Mouse (Mus musculus) ovary, postnatal 14 days (tissue): Measurements from ENCODE around the gene Gm45808.
"Not testable (repeated sequence)": the region's sequence is repeated elsewhere in the genome, so short reads cannot be mapped to it uniquely, and the experiment has no call there.

Experiments used
- DNase-seq: peaks from one replicate; pipeline ENCODE4 v3.0.0; 2022; ENCODE audit warnings: low spot score

Gm45808 gene

GRCm38 (mm10) chr7:45509181-45509882, 22.7 kb upstream of the Gm45808 start:
- DNase-seq = no peak

DNA sequence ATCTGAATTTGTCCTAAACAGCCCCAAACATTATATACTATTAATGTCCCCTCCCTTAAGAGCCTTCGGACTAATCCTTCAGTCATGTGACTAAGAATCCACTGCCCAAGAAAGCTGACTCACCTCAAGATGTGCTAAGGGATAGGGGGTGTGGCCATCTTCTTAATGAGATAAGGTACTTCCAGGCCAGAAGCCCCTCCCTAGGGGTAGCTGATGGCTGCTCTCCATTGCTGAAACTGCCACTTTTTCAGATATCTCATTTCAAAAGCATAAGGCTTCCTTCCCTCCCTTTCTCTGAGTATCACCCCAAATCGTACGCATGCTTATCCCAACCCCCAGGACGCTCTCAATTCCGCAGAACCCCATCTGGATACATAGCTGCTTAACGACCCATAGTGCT, 21.9 kb upstream of the Gm45808 start:
- DNase-seq = no peak

DNA sequence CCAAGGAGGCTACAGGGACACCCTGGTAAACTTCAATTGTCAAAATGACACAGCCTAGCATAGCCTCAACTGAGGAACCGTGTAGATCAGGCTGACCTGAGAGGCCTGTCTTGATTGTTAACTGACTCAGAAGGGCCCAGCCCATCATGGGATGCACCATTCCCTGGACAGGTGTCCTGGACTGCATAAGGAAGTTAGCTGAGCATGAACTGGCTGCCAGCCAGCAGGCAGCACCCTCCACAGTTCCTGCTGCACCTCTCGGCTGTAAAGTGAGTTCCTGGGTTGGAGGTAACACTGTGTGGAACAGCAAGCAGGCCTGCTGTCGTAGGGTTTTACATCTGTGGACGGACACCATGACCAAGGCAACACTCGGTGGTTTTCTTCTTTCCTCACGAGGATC, 21.0 kb upstream of the Gm45808 start:
- no peak for DNase-seq

- DNase-seq = no peak
These were observed 11.8 kb upstream of the Gm45808 start for GRCm38 (mm10) chr7:45498427-45498826.

- DNase-seq = no peak
These were observed 7.9 kb upstream of the Gm45808 start for GRCm38 (mm10) chr7:45494548-45494947.

GRCm38 (mm10) chr7:45492951-45493350, 6.3 kb upstream of the Gm45808 start:
- no peak for DNase-seq

- DNase-seq = no peak
These were observed 5.7 kb upstream of the Gm45808 start for GRCm38 (mm10) chr7:45492225-45492844.

GRCm38 (mm10) chr7:45491264-45491663, 4.7 kb upstream of the Gm45808 start:
- DNase-seq = no peak

DNA sequence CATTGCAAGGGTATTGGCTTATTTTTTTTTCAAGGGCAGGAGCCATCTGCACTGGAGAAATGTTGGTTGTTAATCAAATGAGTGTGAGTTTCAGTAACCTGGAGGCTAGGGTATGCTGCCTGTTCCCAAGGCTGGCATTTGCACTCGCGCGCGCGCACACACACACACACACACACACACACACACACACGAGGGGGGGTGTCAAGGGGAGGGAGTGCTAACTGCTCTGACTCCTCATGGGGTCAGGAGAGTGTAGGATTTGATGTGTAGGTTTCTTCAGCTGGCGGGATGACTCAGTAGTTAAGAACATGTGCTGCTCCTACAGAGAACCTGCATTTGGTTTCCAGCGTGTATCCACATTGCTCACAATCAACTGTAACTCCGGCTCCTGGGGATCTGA, 4.2 kb upstream of the Gm45808 start:
- DNase-seq = no peak

DNA sequence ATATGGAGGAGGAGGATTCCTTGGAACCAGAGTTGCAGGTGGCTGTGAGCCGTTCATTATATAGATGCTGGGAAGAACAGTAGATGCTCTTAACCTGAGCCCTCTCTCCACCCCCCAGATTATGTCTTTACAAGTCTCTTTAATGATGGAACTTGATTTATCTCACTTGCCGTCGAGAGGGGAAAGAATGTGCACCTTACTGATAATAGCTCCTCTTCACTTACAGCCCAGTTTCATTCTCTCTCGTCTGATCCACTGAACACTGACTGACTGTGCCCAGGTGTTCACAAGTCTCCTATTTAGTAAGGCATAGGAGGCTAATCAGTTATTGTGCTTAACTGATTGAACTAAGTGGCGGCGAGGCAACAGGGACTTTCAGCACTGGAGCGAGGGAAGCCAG, 3.0 kb upstream of the Gm45808 start:
- no peak for DNase-seq

DNA sequence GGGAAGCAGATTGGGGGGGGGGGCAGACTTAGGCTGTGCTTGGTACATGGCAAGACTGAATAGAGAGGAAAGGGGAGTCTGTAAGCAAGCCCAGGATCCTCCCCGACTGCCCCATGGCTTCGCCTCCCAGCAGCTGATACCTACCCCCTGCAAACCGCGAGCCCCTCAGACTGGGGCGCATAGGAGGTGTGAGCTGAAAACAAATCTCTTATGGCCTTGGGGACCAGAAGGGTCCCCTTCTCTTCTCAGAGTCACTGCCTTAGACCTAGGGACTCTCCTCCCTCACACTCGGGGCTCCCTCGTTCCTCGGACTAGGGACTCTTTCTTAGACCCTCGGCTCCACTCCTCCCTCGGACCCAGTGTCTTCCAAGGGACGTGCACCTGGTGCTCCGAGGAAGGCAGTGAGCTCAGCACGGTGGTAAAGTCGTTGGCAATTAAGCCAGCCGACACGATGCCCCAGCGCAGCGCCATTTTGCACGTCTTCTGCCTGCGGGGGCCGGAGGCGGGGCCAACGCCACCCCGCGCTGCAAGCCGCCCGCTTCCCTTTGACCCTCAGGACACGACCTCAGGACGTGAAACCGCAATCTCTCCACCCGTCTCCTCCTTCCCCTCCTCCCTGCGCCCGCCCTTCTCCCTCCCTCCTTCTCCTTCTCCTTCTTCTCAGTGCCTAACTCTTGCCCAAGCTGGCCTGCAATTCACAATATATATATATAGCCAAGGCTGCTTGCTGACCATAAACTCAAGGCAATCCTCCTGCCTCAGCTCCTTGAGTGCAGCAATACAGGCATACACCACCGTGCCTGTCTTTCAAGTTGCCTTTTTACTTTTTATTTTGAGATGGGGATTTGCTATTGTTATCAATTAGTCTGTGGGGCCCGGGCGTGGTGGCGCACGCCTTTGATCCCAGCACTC, 1.9 kb upstream of the Gm45808 start, which contains the start of gene Dhdh:
Gene Dhdh (minus strand): TSS at position 513 of the 912 bp plus-strand sequence.
- peak; percentile 56 for DNase-seq

GRCm38 (mm10) chr7:45487861-45488292, 1.3 kb upstream of the Gm45808 start:
- DNase-seq = no peak

- no peak for DNase-seq
These were observed 453 bp downstream of the Gm45808 start for GRCm38 (mm10) chr7:45486158-45486557.

DNA sequence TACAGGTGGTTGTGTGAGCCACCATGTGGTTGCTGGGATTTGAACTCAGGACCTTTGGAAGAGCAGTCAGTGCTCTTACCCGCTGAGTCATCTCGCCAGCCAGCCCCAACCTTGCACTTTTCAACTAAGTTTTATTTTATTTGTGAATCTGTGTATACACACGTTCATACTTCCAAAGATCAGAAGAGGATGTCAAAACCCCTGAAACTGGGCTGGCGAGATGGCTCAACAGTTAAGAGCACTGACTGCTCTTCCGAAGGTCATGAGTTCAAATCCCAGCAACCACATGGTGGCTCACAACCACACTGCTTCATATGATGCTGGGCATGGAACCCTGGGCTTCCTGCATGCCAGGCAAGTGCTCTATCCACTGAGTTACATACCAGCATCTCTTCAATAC, 1.6 kb downstream of the Gm45808 start:
- DNase-seq = not testable (repeated sequence)

- DNase-seq = no peak
These were observed 4.4 kb downstream of the Gm45808 start for GRCm38 (mm10) chr7:45482166-45482565.

GRCm38 (mm10) chr7:45481374-45481927, 5.2 kb downstream of the Gm45808 start, which contains the start of gene Tulp2:
Tulp2 (plus strand) TSS chr7:45481877.
- DNase-seq = no peak

- DNase-seq = not testable (repeated sequence)
These were observed 6.3 kb downstream of the Gm45808 start for GRCm38 (mm10) chr7:45480310-45480709.

- DNase-seq = no peak
These were observed 7.8 kb downstream of the Gm45808 start for GRCm38 (mm10) chr7:45478774-45479173.

GRCm38 (mm10) chr7:45477003-45477402, 9.6 kb downstream of the Gm45808 start:
- DNase-seq = no peak

GRCm38 (mm10) chr7:45476453-45476852, 10.2 kb downstream of the Gm45808 start:
- no peak for DNase-seq

DNA sequence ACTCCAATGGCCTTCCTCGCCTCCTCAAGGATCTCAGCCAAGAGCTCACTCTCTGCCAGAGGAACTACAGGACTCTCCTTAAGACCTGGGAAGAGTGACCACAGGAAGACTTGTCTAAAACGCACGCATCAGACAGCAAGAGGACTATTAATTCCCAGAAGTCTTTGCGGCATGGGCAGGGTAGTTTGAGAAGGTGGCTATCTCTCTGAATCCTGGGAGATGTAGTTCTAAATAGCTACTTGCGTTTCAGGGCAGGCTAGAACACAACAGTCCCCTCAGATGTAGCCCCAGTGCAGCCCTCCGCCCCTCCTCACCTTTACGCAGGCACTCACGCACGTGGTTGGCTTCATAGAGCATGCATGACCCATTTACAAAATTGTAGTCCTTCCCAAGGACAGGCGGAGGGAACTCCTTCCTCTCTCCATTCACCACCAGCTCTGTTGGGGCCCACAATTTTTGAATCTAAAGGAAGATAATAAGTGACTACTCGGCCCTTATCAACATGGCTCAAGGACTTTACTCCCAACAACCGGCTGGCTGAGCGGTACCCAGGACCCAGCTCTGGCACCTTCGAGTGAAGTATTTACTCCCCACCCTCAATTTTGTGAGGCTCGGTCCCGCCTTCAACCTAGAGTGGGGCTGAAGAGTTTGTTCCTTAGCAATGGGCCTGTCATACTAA, 11.2 kb downstream of the Gm45808 start:
- no peak for DNase-seq

DNA sequence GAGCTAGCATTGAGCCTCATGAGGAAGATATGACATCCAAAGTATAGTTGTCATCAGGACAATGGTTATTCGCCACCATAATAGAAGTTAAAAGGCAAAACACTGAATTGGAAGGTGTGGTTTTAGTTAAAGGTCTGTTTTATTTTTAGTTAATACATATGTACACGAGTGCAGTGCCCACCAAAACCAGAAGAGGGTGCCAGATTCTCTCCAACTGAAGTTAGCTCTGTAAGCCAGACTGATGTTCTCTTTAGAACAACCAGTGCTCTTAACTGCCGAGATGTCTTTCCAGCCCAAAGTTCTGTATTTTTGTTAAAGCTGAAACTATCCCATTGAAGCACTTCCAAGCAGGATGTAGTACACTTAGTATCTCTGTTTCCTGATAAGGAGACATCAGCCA, 15.7 kb downstream of the Gm45808 start:
- peak; percentile 65 for DNase-seq
